Mouse (Mus musculus) telencephalon, adult 2 months (tissue): ENCODE results near the gene Msx1.
"Not testable (repeated sequence)": the region's sequence is repeated elsewhere in the genome, so short reads cannot be mapped to it uniquely, and the experiment has no call there.

Experiments used
- DNase-seq: peaks from one replicate; pipeline ENCODE4 v3.0.0-alpha.2; 2011; ENCODE audit warnings: low read depth, low spot score

Gene Msx1

DNA sequence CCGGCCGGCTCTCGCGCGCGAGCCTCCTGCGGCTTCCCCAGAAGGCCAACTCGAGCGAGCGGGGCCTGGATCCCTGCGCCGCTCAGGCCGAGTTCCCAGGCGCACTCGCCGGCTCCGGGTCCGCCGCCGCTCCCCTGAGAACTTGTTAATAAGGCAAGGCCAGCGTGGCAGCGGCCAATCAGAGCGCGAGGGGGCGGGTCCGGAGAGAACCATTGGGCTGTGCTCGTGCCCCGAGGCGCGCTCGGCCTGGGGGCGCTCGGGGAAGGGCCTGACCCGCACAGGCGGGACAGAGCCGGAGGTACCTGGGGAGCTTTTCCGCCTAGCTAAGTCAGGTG lies at the start of gene Msx1:
TSS of gene Msx1 (minus strand) at position 123 of the 335 bp plus-strand sequence.
- no peak for DNase-seq

DNA sequence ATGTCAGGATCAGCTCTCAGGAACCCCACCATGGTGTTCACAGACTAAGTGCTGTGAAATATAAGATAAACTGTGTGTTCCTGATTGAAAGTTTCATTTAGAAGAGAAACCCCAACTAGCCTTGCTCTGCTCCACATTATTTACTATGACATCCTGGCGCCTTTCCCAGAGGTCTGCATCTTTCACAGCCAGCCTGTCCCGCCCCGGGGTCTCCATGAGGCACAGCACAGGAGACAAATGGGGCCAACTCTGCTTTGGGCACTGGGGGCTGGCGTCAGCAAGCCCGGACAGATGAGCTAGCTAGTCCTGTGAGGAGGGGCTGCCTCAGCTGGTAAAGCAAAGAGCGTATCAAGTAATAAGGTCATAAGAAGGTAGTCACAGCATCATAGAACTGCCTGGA lies 41.1 kb upstream of the Msx1 start:
- no peak for DNase-seq

DNA sequence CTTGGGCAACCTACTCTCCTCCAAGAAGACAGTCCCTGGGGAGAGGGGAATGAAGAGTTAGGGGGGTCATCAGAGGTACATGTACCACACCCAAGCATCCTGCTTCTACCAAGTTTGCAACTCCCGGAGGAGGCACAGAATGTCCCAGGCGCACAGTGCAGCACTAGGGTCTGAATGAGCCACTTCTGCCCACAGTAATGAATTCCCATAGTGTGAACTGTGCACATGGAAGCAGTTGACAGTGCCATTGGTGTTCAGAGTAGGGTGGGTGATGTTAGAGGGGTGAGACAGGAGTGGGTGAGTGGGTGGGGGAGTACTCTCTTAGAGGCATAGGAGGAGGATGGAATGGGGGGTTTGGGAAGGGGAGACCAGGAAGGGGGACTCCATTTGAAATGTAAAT lies 39.9 kb upstream of the Msx1 start:
- no peak for DNase-seq

DNA sequence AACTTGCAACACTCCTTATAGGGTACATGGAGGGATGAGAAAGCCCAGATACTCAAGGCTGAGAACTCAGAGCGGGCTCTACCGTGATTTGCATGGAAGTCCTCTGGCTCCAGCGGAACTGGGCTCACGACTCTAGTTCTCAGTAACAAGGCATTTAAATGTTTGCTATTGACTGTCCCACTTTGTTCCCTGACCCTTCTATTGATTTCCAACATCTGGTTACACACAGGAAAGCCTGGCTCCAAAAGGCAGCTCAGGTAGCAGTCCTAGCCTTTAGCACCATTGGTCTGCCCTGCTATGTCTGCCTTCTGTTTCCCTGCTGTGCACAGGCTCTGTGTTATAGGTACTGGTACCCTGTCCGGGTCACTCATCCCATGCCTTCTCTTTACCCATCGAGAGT lies 36.5 kb upstream of the Msx1 start:
- DNase-seq, result no peak

DNA sequence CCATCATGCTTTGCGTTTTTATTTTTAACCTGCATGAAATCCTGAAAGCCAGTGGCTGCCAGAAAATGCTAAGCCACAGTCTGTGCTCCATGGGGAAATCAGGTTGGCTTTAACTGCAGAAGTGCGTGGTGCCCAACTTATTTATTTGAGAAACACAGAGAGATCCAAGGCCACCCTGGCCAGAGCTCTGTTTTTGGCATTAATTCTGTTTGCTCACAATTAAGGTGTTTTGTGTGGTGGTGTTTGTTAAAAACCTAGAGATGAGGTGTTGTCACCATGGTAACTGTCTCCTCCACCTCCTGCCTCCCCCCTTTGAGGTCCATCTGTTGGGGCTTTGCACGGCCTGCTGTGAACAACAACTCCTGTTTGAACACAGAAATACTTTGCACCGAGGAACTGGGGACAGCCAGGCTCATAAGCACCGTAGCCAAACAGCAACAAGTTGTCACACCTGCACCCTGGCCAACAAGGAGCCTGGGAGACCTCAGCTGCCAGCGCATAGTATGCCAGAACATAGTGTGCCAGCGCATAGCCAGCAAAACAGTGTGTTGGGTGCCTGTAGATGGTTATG lies 35.9 kb upstream of the Msx1 start:
- DNase-seq, result peak; percentile 76

DNA sequence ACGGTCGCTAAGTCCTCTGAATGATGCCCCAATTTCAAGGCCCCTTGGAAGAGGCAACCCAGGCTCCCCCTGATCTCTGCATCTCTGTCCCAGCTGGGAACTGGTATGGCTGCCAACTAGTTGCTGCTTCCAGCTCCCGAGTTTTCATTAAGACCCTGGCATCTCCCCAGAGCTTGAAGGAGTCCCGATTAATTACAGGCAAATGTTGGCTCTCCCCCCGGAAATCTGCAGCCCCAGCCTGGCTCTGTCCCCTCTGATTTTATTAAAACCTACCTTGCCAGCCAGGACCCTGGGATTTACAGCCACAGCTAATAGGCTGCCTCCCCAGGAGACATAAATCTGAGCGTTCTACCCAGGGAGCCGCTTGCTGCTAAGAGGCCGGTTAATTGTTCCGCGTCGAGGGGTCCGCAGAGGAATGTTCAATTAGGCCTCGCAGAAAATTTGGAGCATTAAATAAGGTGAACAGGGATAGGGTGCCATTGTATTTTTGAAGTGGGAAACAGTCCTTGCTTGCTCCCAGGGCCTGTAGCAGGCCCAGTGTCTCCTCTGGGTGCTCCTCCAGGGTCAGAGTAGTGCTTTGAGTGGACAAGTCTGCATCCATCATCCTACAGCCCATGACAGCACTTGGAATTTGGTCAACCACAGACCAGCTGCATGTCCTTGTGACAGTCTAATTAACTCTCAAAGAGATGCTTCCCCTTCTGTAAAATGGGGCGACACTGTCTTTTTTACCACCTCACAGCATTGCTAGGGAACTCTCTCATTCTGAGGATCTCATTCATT lies 33.6 kb upstream of the Msx1 start:
- no peak for DNase-seq

DNA sequence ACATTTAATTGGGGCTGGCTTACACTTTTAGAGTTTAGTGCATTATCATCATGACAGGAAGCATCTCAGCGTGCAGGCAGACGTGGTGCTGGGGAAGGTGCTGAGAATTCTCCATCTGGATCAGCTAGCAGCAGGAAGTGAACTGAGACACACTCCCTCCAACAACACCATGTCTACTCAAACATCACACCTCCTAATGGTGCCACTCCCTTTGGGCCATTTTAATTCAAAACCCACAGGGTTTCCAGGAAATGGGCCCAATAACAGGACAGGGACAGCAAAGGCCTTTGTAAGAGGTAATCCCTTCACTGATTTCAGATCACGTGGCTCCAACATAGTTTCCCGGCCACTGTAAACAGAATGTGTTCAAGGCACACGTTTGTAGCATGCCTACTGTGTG lies 31.7 kb upstream of the Msx1 start:
- DNase-seq, result no peak

DNA sequence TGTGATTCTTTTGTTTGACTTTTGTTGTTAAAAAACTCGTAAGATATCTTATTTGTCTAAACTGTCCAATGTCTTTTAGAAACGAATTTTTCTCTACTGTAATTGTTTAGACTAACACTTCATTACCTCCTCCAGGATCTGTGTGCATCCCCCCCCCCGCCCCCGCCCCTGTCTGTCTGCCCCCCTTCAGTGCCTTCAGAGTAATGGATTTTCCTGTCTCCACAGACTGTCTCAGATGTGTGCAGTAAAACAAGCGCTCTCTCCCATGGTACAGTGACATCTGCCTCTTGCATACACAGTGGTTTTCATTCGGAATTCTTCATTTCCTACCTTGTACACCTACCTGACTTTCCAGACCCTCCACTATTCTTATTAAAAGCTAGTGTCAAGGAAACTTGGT lies 29.9 kb upstream of the Msx1 start:
- no peak for DNase-seq

DNA sequence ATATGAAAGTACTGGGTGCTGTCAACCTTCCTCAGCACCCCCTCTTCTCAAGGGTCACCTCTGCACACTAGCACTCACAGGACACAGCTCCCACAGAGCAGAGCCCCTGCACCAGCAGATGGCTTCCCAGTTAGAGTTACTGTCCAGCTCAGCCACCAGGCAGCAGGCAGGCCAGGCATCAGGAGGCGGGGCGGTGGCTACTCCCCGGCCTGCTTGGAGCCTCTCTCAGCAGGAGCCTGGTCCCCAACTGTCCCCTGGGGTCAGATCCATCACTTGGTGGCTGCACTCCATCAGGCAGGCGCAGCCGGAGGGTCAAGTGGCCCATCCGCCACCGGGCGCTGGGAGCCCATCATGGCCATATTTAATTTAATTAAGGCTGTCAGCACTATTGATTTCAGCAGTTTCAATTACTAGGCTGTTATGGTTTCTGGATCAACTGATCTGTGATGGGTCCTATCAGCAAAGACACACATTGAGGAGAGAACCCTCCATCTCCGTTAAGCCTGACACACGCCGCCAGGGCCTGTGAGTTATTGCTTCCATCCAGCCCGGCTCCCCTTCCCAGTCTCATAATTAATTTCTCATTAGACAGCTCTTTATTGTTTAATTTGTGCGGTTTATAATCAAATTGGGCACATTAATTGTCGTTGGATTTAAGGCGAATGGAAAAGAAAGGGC lies 27.1 kb upstream of the Msx1 start:
- DNase-seq, result no peak

DNA sequence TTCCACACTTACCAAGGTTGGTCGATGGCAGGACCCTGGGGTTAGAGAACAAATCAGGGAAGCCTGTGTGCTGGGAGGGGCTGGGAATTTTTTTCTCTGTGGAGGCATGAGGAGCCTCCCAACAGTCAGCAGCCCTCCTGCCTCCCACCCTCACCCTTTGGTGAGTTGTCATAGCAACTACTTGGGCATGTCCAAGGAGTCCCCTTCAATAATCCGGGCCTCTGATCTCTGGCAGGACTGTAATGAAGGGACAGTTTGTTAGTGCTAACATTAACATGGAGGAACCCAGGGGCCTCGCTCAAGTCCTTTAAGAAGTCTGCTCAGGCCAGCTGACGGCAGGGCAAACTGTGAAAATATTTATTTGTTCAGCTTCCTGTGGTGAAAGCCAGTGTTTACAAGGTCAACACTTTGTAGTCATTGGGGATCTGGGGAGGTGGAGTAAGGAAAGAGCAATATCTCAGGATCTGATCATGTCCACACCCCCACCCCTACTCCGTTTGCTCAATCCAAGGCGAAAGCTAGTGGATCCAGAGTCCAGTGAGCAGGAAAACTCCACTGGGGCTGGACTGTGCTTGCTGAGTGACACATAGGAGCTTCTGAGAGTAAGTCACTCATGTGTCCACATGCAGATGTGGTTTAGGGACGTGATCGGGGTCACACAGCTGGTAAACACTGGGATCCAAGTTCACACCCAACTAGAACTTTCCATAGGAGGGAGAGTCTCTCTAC lies 24.8 kb upstream of the Msx1 start:
- no peak for DNase-seq

DNA sequence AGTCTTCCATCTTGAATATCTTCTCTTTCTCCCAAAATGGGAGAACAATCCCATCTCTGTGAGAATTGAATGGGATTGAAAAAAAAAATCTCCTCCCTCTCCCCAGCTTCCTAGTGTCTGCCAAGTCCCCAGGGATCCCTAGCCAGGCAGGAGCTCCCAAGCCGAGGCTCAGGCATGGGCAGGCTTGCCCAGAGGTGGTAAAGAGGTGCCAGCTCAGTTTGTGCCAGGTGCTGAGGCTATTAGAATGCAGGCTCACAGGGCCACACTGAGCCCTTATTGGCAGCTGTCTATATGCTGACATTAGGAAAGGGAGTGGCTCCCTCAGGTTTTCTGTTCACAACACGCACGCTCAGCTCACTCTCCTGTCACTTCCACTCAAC lies 11.9 kb upstream of the Msx1 start:
- no peak for DNase-seq

DNA sequence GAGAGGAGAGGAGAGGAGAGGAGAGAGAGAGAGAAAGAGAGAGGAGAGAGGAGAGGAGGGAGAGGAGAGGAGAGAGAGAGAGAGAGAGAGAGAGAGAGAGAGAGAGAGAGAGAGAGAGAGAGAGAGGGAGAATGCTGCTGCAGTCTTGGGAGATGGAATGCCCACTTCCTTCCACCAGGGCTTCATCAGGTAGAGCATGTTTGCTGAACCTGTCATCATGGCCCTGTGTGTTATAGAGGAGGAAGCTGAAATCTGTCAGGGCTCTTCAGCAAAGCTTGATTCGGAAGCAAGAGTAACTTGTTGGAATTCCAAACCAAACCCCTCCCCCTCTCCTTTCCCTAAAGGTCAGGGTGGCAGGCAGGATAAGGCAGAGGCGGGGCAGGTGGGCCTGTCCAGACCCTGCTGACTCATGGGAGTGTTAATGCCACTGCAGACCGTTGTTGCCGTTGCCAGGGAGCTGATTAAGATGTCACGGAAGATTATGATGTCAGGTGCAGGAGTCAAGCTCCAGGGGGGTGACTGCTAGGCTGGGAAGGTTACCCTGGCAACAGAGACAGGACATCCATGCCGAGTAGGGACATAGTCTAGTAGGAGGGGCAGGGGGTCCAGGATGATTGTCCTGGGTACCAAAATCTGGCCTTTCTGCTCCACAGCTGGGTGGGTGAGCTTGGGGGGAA lies 11.3 kb upstream of the Msx1 start:
- no peak for DNase-seq

DNA sequence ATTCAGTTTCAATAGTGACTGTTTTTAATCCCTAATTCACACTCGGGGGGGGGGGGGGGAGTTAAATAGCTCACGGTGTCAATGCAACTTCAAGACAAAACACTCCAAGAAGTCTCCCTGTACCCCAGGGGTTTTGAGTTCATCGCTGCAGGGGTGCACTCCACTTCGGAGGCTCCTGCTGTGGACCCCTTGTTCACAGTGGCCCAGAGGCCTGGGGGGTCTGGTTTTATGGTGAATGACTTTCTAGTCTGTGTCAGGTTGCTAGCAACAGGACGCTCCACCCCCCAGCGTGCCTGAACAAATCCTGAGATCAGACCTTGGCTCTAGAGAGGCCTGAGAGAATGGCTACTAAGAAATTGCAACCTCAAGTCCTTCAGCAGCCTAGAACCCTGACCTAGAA lies 8.4 kb upstream of the Msx1 start:
- DNase-seq, result no peak

DNA sequence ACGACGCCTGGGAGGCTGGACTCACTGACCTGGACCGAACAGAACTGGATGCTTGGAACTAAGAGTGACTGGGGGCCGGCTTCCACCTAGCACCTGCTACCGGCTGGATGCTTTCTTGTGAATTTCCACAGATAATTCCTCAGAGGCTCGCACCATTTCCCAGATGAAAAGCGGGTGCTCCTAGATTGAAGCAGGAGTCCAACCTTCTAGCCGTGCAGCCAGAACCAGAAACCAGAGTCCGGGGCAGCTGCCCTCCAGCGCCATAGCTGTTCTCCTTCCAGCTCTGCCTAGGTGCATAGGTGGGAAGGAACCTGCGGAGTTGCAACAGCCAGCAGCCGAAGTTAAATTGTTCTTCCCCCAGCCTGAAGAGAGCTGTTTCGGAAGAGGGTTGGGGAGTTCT lies 7.6 kb upstream of the Msx1 start:
- no peak for DNase-seq

DNA sequence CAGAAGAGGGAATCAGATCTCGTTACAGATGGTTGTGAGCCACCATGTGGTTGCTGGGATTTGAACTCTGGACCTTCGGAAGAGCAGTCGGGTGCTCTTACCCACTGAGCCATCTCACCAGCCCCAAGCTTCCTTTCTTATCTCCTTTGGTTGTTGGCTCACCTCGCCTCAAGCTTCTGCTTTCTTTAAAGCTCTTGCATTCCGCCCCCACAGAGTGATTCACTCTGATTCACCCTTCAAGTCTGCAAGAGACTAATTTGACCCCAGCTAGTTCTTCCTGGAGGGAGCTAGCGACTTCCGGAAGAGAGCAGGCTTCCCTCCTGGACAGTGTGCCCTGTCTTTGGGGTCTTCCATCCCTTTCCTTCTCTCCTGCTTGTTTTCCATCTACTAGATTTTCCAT lies 6.1 kb upstream of the Msx1 start:
- DNase-seq, result not testable (repeated sequence)

DNA sequence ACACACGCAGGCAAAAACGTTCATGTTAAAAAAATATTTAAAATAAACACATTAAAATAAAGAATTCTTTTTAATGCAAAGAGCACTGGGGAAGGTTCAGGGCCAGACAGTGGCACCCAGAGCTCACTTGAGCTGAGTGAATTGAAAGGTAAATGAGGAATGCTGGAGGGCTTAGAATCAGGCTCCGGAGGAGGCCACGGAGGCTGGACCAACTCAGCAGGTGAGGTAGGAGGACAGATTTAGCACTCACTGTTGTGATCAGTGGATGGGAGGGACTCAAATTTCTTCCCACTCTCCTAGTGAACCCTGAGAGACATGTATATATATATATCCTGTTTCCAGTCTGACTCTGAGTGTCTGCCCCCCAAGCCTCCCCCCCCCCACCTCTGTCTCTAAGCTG lies 5.5 kb upstream of the Msx1 start:
- DNase-seq, result no peak

DNA sequence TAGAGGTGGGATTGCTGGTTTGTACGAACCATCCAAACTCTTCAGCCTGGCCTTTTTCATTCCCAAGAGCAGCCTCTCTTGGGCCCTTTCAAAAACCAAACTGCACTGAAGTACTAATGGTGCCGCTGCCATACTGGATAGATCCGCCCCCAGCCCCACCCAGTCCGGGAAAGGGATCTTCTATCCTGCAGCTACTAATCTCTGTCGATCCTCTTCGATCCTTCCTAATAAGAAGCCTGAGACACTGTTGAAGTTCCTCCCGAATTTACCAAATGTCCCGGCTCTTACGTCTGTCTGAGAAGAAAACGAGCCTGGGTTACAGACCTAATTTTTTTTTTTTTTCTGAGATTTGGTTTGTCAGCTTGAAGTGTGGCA lies 4.9 kb upstream of the Msx1 start:
- no peak for DNase-seq

DNA sequence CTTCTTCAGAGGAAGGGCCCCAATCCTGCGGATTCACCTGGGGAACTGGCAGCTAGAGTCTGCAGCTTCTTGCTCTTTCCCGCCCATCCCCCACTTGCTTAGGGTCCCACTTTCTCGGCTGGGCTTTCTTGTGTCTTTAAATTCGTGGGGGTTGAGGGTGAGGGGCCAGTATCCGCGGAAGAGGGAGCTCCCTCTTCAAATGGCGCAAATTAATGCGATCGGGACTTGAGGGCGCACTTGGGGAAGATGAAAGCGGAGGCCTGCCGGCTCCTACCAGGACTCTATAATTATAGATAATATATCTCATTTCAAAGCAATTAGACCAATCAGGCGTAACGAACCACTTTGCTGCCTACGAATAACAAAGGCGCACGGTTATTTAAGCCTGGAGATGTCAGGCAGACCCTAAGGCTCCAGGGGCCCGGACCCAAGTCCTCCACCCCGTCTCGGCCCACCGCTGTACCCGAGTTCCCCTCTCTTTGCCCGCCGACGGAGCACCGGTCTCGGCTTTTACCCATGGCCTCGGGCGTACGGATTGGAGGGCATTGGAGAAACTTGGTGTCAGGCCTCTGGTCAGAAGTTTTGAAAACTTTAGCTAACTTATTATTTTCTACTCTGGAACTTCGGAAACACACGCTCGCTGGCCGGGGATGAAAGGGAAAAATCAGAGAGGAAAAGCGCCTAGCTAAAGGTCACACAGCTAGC lies 4.4 kb upstream of the Msx1 start:
- no peak for DNase-seq

DNA sequence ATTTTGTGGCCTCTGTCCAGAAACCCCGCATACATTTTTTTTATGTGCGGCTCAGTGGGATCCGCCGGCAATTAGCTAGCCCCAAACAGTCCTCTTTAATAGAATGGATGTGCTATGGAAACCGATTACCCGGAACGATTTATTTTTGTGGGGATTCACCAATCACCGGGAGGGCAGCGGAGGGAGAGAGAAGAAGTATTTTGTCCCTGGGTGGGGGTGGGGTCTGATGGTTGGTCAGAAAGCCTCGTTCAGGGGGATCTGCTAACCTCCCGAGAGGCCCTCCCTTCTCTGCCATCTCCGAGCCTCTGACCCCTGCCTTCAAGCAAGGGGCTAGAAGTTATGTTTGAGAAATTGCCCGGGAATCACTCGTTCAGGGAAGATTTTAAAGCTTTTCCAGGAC lies 3.6 kb upstream of the Msx1 start:
- no peak for DNase-seq

DNA sequence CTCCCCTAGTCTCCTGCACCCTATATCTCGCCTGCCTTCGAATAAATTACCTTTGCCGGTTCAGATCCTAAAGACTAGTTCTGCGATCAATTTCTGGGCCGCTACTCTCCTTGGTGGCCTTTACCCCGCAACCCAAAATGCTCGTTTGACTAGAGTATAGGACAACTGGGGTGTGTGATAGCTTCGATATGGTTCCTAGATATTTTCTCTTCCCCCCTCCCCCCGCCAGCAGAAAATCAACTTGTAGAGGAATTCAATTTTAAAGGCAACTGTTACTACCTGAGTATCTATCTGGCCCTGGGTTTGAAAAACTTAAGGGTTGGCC lies 3.2 kb upstream of the Msx1 start:
- no peak for DNase-seq

DNA sequence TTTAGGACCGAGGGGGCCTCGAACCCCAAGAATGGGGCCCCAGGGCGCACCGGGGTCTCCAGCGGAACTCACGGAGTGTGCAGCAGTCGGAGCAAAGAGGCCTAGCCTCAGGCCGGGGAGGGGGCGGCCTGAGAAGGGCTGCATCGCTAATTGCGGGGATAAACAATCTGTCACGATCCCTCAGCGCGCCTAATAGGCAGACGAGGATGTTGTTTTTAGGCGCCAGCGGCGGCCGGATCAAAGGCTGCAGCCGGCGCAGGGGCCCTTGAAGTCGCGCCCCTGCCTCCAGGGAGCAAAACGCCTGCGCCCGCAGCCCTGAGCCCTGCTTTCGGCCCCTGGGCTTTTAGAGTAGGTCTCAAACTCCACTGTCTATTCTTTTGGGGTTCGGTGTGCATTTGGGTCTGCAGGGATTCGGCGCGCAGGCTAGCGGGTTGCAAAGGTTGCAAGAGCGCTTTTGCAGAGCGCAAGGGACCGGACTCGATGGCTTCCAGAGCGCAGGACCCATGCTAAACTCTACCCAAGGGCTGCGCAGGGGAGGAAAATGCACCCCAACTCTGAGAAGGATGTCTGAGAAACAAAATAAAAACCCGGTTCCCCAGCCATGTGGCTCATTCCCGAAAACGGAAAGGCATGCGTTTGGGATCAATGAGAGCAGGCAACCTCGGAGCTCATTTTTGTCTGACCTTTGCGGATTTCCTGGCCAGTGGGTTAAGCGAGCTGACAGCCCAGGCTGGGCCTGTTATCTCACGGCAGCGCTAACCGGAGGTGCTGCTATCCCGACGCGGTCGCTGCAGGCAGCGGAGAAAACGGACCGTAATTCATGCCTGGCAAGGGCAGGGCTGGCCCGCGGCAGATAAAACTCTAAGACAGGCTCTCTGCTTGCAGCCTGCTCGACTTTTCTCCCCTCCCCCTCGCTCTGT lies 2.6 kb upstream of the Msx1 start:
- DNase-seq, result no peak
